Mouse (Mus musculus): ENCODE results near the gene Asb3.

Gene Asb3

DNA sequence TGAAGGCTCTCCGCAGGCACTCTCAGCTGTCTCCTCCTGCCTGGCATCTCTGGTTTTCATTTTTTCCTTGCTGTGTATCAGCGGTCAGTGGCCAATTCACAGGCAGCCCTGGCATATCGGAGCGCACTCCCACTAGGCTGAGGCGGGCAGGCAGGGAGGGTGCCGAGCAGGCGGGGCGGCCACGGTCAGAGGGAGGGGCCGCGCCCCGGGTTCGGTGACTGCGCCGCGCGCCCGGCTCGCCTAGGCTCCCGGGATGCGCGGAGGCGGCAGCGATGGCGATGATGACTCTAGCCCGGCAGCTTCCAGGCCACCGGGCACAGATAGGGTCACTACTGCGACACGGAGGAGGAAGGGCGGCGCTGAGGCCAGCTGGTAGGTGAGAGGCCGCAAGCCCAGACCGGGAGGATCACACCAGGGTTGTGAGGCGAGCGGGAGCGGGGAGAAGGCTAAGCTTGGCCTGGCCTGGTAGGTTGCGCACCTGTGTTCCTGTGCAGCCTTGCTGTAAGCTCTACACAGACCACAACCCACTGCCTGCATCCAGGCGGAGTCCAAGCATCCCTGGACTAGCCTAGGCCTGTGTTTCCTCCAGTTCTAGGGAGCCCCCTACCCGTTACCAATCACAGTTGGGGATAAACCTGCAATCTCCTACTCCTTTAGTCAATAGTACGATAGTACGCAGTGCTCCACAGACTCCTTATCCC is at the start of gene Asb3, which contains the start of gene Gpr75:
Gene Asb3, plus strand, starts transcription at position 246 of the 701 bp plus-strand sequence.
Gene Gpr75, plus strand, starts transcription at position 188 of the 701 bp plus-strand sequence.
- peak; percentile 46 for DNase-seq

DNA sequence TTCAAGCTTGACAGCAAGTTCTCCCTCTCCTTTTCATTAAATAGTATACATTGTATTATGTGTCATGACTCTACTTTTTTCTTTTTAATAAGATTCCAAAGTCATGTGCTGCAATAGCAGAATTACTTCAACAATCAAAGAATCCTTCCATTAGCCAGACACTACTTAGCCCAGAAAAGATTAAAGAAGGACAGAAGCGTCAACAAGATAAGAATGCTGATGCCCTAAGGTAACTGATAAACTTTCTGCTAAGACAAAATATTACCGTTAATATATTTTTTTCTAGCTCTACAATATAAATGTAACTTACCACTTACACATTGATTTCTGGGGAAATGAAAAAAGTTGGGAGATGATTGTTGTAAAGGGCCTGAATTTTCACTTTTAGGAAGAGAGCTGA is 46.4 kb upstream of the Asb3 start:
- no peak for DNase-seq

DNA sequence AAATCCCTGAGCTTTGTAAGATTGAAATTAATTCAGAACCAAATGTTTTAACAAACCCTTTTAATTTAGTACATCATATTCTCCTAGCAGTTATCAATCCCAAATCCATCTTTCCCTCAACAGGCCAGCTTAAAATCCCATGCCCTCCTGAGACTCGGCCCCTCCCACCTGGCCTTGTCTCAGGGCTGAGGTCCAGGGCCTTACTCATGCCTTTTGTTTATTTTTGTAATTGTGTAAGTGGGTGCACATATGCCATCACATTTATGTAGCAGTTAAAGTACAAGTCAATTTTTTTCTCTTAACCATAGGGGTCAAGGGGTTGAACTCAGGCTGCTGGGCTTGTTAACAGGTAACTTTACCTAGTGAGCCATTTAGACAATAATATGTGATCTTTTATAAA is 40.9 kb upstream of the Asb3 start:
- no peak for DNase-seq

GRCm38 (mm10) chr11:30872425-30872824 is 12.8 kb upstream of the Asb3 start:
- no peak for DNase-seq

- no peak for DNase-seq
These were observed 2.9 kb downstream of the Asb3 start for GRCm38 (mm10) chr11:30888153-30888552.

DNA sequence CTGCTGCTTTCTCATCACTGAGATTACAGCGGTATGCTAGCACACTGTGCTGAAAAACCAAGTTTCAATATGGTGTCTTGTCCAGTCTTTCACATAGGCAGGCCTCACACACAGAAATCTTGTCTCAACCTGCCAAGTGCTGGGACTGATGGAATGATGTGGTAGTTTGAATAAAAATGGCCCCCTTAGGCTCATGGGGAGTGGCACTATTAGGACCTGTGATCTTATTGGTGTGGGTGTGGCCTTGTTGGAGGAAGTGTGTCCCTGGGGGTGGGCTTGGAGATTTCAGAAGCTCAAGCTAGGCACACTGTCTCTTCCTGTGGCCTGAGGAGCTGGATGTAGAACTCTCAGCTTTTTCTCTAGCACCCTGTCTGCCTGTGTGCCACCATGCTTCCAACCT is 11.0 kb downstream of the Asb3 start:
- DNase-seq: no peak

DNA sequence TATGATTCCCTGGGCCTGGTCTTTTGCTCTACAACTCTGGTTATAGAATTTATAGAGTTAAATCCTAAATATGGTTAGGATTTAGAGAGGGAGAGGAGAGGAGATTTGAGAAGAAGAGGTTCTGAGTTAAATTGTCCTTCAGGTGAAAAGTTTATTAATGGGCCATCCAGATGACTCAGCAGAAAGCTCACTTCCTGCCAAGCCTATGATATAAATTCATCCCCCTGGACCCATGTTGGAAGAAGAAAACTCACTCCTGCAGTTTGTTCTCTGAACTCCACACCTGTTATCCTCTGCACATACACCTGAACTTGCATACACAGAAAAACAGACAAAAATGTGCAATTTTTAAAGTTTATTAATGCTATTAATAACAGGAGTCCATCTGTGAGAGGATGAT is 14.1 kb downstream of the Asb3 start:
- no peak for DNase-seq

GRCm38 (mm10) chr11:30912311-30912710 is 27.1 kb downstream of the Asb3 start:
- no peak for DNase-seq

DNA sequence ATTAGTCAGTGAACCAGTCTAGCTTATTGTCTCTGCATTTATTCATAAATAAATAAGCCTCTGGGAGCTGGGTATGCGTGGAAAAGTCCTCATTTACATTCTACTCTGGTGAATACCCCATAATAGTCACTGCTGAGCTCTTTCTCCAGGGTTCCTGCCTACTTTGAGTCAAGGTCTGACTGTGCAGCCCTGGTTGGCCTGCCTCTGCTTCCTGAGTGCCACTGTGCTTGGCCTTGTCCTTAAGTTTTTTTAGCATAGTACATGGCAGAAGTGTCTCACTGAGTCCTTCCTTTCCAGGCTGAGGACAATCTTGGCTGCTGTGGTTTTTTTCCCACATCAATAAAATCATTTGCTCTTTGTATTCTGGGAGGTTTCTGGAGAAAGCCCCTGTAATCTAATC is 35.4 kb downstream of the Asb3 start:
- no peak for DNase-seq

DNA sequence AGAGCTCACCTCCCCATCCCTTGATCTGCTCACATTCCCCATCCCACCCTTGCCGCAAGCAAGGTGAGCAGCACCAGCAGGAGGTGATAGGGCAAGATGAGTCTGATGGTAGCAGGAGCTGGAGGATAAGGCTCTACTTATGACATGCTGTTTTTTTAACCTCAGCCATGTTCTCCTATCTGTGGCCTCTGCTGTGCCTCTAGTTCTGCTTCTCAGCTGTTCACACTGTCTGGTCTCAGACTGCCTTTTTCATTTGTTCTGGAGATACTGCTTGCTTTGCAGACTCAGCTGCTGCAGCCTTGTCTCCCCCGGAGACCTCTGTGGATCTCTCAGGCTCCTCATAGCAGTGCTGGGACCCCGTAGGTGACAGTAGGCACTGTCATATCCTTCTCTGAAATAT is 38.1 kb downstream of the Asb3 start:
- no peak for DNase-seq

DNA sequence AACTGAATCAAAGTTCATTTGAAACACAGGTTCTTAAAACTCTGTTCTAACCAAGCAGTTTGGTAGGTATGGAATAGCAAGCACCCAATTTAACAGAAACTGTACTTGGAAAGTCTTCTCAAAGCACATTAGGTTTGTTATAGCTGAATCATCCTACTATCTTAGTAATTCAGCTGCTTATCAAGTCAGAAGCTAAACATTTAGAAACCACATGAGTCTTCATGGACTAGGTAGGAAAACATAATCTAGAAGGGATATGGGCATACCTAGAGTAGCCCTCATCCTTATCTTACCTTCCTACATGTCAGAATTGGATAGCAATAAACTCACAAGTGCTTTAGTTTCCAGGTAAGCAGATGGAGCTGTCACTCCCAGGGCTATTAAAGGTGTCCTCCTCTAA is 42.9 kb downstream of the Asb3 start:
- DNase-seq: no peak

- no peak for DNase-seq
These were observed 43.3 kb downstream of the Asb3 start for GRCm38 (mm10) chr11:30928498-30928897.

DNA sequence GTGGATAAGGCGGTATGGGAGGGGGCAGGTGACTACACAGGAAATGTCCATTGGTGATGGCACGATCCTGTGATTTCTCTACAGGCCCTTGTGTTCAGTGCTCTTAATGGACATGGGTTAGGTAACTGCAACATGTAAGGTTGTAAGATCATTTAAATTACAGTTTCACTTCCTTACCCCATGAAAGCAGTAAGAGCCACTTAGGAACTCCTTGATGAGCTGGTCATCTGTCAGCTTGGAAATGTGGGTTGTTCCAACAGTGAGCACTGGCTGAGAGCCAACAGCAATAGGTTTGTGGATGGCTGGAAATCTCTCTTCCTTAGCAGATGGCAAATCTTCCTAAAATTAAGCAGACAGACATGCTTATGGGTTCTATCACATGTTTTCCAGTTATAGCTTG is 58.3 kb downstream of the Asb3 start:
- DNase-seq: no peak

DNA sequence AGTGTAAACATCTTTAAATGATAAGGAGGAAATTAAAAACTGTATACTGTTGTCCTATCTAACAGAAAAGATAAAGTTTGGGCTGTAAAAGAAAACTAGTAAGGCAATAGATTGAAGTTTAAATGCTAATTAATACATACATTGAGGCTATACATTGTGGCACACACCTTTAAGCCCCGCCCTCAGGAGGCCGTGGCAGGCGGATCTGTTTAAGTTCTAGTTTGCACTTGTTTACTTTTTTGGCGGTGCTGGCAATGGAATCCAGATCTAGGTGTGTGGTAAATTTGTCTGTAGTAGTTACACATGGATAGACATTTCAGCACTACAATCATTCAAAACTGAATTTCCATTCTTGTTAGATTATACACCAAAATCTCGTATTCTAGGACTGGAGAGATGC is 67.6 kb downstream of the Asb3 start:
- peak; percentile 16 for DNase-seq

GRCm38 (mm10) chr11:30953469-30954154 is 68.4 kb downstream of the Asb3 start:
- DNase-seq: peak; percentile 63

DNA sequence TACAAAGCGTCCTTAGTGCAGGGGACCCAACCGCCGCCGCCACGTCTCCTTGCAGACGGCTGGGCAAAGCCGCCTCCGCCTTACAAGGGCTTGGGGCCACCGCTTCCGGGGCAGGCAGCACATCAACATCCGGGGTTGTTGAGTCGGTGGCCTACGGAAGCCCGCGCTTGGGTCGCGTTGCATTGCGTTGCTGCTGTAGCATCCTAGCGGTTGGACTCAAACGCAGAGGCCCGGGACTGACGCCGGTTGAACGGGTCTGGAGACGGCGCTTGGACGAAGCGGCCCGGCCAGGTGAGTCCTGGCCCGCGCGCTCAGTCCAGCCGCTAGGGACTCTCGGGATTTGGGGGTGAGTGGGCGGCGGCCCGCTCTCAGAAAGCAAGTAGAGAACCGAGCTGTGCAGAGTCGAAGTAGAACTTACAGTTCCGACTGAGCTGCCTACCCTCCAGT is 69.1 kb downstream of the Asb3 start, which contains the start of gene Erlec1:
Gene Erlec1, minus strand, starts transcription at position 57 of the 447 bp plus-strand sequence.
- peak; percentile 90 for DNase-seq

DNA sequence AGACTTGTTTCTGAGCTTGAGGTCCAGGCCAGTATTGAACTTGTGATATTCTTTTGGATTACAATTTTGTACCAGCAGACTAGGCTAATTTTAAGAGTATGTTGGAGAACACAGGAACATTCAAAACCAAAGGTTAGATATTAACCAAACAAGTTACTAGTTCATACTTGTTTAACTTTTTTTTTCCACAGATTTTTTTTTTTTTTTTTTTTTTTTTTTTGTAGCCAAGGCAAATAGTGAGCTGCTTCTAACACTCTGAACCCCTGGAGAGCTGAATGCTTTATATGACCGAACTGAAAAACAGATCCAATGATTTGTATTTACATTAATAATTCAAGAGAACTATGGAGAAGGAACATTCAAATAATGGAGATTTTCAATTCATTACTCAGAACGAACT is 100.0 kb downstream of the Asb3 start:
- no peak for DNase-seq

DNA sequence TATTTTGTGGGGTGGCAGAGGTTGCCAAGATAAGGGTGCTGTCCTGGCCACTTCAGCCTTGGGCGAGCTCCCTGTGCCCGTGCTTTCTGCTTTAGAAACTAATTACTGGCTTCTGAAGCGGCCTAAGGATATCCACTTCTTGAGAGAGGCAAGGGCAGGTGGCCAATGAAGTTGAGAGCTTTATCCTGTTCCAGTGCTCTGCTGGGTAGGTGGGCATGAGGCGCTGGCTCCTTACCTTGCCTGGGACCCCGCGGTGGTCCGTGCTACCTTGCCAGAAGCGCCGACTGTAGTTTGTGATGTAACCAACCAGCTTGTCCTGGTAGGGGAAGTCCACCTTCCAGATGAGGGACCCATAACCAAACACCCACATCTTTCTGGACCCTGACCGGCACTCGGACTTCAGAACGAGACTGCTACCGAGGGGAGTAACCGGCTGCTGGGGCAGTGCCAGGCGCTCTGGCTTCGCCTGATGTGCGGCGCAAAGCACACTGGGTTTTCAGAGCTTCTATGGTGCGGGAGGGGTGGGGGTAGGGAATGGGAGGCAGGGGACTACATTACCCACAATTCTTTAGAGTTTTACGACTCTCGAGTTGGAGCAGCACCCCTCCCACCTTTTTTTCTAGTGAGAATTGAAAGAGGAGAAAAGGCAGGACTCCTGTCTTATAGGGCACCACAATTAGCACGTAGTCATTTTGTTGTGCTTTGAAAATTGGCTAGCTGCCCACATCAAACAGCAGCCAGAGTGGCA is 100.8 kb downstream of the Asb3 start, which contains the start of gene Chac2:
Gene Chac2, minus strand, starts transcription at position 474 of the 748 bp plus-strand sequence.
- peak; percentile 78 for DNase-seq

- DNase-seq: no peak
These were observed 101.4 kb downstream of the Asb3 start for GRCm38 (mm10) chr11:30986625-30987017.

- DNase-seq: no peak
These were observed 111.5 kb downstream of the Asb3 start for GRCm38 (mm10) chr11:30996670-30997069.

DNA sequence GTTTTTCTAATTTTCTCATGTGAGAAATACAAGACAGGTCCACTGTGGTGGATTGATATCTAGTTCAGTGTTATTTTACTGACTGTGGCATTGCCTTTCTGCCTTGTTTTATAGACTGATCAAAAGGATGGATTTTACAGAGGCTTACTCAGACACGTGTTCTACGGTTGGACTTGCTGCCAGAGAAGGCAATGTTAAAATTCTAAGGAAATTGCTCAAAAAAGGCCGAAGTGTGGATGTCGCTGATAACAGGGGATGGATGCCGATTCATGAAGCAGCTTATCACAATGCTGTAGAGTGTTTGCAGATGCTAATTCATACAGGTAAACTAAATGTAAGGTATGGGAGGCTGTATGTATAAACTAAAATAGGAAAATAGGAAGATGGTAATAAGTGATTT is 113.0 kb downstream of the Asb3 start:
- DNase-seq: no peak

DNA sequence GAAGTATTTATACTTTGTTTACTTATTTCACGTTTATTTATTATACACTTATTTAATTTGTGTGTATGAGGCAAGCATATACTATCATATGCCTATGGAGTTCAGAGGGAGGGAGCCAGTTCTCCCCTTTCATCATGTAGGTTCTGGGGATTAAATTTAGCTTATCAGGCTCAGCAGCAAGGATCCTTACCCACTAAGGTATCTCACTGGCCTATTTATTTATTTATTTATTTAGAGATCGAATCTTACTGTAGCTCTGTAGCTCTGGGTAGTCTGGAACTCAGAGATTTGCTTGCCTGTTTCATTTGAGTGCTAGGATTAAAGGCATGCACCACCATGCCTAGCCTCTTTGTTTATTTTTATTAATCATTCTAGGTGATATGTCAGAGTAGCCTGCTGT is 113.5 kb downstream of the Asb3 start:
- DNase-seq: no peak

DNA sequence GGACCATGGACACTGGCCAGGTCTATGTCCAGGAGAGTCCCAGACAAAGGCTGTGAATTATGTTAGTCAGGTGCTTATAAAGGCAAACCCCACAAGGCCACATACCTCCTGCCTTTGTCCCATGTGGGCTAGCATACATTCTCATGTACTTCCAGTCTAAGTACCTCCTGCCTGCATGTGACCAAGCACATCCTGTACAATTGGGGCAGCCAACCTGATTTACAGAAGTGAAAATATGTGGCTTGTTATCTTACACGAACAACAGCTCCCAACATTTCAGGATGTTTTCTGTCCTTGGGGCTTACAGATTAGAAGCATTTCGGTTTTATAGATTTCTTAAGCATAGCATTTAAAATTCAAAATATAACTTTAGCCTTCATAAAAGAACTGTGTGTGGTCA is 114.8 kb downstream of the Asb3 start:
- no peak for DNase-seq
